Mouse (Mus musculus): ENCODE measurements around the gene Suox. TPM values are rescaled to one million over a fixed set of nuclear protein-coding genes. Genes with fewer than 3 reads are reported as not detected.
A peak's percentile ranks its signal among the peaks of the same experiment; 100 is the strongest.
"Not testable (repeated sequence)": the region's sequence is repeated elsewhere in the genome, so short reads cannot be mapped to it uniquely, and the experiment has no call there.

The Suox gene
- 0.04 and 0.14 TPM in 2 replicates for polyA plus RNA-seq (2012)

DNA sequence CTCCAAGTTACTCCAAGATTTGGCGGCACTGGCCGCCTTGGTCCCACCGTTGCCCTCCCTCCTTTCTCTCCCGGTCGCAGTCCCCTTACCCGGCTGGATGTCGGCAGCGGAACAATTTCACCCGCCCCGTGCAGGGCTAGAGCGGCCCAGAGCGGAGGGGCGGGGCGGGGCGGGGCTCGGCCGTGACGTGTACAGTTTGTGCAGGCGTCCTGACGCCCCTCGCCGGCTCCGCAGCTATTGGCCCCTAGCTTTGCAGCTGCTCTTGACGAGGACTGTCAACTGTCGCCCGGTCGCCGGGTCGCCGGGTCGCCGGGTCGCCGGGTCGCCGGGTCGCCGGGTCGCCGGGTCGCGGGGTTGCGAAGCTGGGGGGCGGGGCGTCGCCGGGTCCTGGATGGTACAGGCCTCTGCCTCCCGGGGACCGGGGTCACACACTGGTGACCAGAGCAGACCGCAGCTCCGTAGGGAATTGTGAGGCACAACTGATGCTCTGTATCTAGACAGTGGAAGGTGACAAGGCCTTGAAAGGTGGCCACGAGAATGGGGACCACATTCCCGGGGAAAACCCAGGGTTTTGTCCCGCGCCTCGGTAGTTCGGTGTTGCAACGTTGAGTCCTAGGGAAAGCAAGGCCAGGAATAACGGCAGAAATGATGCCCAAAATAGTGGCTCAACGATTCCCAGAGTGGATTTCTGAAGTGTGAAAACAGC is at the start of gene Suox:
Gene Suox, minus strand, starts transcription at position 311 of the 706 bp plus-strand sequence.
- Histone ChIP-seq H3K4me1 (ENCODE audit: control insufficient read depth) (peaks cover 26% of the 10 kb centered on the region), H3K27me3 (ENCODE audit: control insufficient read depth) (peaks cover 48% of the 10 kb centered on the region), H3K36me3 (ENCODE audit: control insufficient read depth) (peaks cover 19% of the 10 kb centered on the region), H3K9me3 (ENCODE audit: control insufficient read depth, low read length) (no peaks in the 10 kb centered on the region), H3K4me3 (replicated peaks) (peak within 1 kb of the TSS; percentile 79)
- TF ChIP-seq GATA1 (IDR thresholded peaks at IDR 0.05; ENCODE audit: low read length) (no peak), TAL1 (IDR thresholded peaks at IDR 0.05; ENCODE audit: low read length) (no peak)

DNA sequence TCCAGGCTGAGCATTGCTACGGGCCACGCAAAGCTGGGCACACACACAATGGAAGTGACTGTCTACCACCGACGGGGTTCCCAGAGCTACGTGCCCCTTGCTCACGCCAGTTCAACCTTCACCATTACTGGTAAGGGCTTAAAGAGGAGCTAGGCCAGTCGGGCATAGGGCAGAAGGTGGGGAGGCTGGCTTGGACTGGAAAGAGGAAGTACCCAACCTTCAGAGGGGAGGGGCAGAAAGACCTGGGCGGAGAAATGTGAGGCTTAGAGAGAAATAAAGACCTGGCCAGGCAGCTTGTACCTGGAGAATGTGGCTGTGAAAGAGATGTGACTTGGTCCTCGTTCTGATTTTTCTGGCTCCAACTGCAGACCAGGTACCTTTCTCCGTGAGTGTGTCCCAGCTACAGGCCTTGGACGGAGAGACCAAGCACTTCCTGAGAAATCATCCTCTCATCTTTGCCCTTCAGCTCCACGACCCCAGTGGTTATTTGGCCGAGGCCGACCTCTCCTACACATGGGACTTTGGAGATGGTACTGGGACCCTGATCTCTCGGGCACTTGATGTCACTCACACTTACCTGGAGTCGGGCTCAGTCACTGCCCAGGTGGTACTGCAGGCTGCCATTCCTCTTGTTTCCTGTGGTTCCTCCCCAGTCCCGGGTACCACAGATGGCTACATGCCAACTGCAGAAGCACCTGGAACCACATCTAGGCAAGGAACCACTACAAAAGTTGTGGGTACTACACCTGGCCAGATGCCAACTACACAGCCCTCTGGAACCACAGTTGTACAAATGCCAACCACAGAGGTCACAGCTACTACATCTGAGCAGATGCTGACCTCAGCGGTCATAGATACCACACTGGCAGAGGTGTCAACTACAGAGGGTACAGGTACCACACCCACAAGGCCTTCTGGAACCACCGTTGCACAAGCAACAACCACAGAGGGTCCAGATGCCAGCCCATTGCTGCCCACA is 42.0 kb upstream of the Suox start:
- peaks cover 10% of the 10 kb centered on the region for H3K27me3 ChIP-seq (ENCODE audit: control insufficient read depth)
- H3K9me3 ChIP-seq (ENCODE audit: control insufficient read depth, low read length): no peaks in the 10 kb centered on the region

DNA sequence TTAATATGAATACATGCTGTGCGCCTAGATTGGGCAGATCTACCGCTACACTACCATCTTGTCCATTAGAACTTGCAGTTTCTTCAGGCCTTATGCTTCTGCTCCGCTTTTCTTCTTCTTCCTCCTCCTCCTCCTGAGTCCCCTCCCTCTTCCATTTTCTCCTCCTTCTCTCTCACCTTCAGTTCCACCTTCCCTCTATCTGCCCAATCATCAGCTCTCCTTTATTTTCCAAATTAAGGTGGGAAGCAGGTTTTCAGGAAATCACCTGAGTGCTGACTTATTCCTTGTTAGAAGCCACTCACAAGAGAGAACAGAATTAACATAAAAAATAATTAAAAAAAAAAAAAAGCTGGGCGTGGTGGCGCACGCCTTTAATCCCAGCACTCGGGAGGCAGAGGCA is 37.4 kb upstream of the Suox start:
- not testable (repeated sequence) for H3K4me3 ChIP-seq (replicated peaks); H3K9me3 ChIP-seq (ENCODE audit: control insufficient read depth, low read length); H3K36me3 ChIP-seq (ENCODE audit: control insufficient read depth); H3K4me1 ChIP-seq (ENCODE audit: control insufficient read depth); H3K27me3 ChIP-seq (ENCODE audit: control insufficient read depth)

More for the DNA sequence above, 42.0 kb upstream of the Suox start:
- Histone ChIP-seq H3K4me3 (replicated peaks) (no peak overlapping the region), H3K36me3 (ENCODE audit: control insufficient read depth) (no peaks in the 10 kb centered on the region), H3K4me1 (ENCODE audit: control insufficient read depth) (no peaks in the 10 kb centered on the region)
- no peak for TF ChIP-seq TAL1 (IDR thresholded peaks at IDR 0.05; ENCODE audit: low read length)
- no peak for TF ChIP-seq GATA1 (IDR thresholded peaks at IDR 0.05; ENCODE audit: low read length)

DNA sequence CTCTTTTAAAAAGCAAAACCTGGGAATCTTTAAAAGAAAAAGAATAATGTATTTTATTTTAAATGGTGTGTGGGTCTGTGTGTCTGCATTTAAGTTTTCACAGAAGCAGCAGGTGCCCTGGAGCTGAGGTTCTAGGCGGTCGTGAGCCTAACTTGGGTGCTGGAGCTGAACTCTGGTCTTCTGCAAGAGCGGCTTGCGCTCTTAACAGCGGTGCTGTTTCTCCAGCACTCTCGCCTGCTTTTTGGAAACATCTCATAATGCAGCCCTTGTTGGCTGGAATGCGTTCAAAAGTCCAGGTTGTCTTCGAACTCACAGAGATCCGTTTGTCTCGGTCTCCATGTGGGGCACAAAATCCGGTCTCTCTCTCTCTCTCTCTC is 31.4 kb upstream of the Suox start:
- Histone ChIP-seq H3K36me3 (ENCODE audit: control insufficient read depth) (peaks cover 34% of the 10 kb centered on the region), H3K4me3 (replicated peaks) (peak overlapping the region; percentile 97), H3K4me1 (ENCODE audit: control insufficient read depth) (peaks cover 44% of the 10 kb centered on the region), H3K9me3 (ENCODE audit: control insufficient read depth, low read length) (no peaks in the 10 kb centered on the region), H3K27me3 (ENCODE audit: control insufficient read depth) (no peaks in the 10 kb centered on the region)
- TF ChIP-seq GATA1 (IDR thresholded peaks at IDR 0.05; ENCODE audit: low read length) (no peak), TAL1 (IDR thresholded peaks at IDR 0.05; ENCODE audit: low read length) (no peak)

GRCm38 (mm10) chr10:128704491-128705316 is 30.8 kb upstream of the Suox start, which contains the start of gene Cdk2:
TSS of gene Cdk2 (minus strand) at chr10:128705031.
- Histone ChIP-seq H3K27me3 (ENCODE audit: control insufficient read depth) (no peaks in the 10 kb centered on the region), H3K9me3 (ENCODE audit: control insufficient read depth, low read length) (no peaks in the 10 kb centered on the region), H3K4me1 (ENCODE audit: control insufficient read depth) (peaks cover 49% of the 10 kb centered on the region), H3K36me3 (ENCODE audit: control insufficient read depth) (peaks cover 40% of the 10 kb centered on the region), H3K4me3 (replicated peaks) (peak within 1 kb of the TSS; percentile 97)
- TF ChIP-seq TAL1 (IDR thresholded peaks at IDR 0.05; ENCODE audit: low read length) (no peak), GATA1 (IDR thresholded peaks at IDR 0.05; ENCODE audit: low read length) (no peak)

DNA sequence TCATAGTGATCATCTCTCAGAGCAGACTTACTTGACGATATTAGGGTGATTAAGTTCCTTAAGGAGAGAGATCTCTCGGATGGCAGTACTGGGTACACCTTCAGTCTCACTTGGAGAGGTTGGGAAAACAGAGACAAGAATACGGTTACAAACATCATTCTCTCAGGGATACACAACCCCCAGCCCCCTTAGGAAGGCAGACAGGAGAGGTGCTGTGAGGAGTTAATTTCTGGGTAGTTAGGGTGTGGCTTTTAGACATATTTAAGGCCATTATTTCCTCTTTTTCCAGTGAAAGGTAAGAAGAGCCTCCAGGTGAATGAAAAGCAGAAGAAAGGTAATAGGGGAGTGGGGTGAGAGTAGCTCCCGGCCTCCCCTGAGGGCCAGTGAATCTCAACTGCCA is 30.0 kb upstream of the Suox start, which contains the start of gene Pmel:
Gene Pmel, plus strand, starts transcription at position 301 of the 400 bp plus-strand sequence.
- H3K36me3 ChIP-seq (ENCODE audit: control insufficient read depth): peaks cover 48% of the 10 kb centered on the region
- H3K9me3 ChIP-seq (ENCODE audit: control insufficient read depth, low read length): no peaks in the 10 kb centered on the region
- H3K27me3 ChIP-seq (ENCODE audit: control insufficient read depth): no peaks in the 10 kb centered on the region
- peaks cover 56% of the 10 kb centered on the region for H3K4me1 ChIP-seq (ENCODE audit: control insufficient read depth)
- no peak for TF ChIP-seq TAL1 (IDR thresholded peaks at IDR 0.05; ENCODE audit: low read length)
- no peak for TF ChIP-seq GATA1 (IDR thresholded peaks at IDR 0.05; ENCODE audit: low read length)
- H3K4me3 ChIP-seq (replicated peaks): peak within 1 kb of the TSS; percentile 97

- TF ChIP-seq GATA1 (IDR thresholded peaks at IDR 0.05; ENCODE audit: low read length): no peak
- no peak for TF ChIP-seq TAL1 (IDR thresholded peaks at IDR 0.05; ENCODE audit: low read length)
These were observed 28.6 kb upstream of the Suox start for GRCm38 (mm10) chr10:128702328-128703007.

DNA sequence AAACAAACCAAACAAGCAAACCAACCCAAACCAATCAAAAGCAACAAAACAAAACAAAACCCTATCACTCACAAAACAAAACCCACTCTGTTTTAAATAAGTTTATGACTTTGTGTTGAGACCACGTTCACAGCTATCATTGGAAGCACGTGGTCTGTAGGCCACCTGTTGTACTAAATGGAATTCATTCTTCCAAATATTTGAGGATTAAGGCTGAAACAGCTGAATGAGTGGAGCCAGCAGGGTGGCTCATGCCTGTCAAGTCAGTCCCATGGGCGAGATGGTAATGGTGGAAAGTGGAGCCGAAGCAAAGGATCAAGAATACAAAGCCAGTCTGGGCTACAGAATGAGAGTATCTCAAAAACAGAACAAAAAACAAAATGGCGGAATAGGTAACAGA is 26.8 kb upstream of the Suox start:
- H3K27me3 ChIP-seq (ENCODE audit: control insufficient read depth): no peaks in the 10 kb centered on the region
- H3K4me3 ChIP-seq (replicated peaks): no peak overlapping the region
- H3K9me3 ChIP-seq (ENCODE audit: control insufficient read depth, low read length): peaks cover 2% of the 10 kb centered on the region; the same call in 1 of the 2 replicates
- no peak for TF ChIP-seq GATA1 (IDR thresholded peaks at IDR 0.05; ENCODE audit: low read length)
- no peak for TF ChIP-seq TAL1 (IDR thresholded peaks at IDR 0.05; ENCODE audit: low read length)
- H3K4me1 ChIP-seq (ENCODE audit: control insufficient read depth): peaks cover 64% of the 10 kb centered on the region
- peaks cover 68% of the 10 kb centered on the region for H3K36me3 ChIP-seq (ENCODE audit: control insufficient read depth)

More at GRCm38 (mm10) chr10:128702328-128703007, 28.6 kb upstream of the Suox start:
- H3K27me3 ChIP-seq (ENCODE audit: control insufficient read depth): no peaks in the 10 kb centered on the region
- H3K4me3 ChIP-seq (replicated peaks): peak overlapping the region; percentile 39
- H3K4me1 ChIP-seq (ENCODE audit: control insufficient read depth): peaks cover 62% of the 10 kb centered on the region
- H3K9me3 ChIP-seq (ENCODE audit: control insufficient read depth, low read length): no peaks in the 10 kb centered on the region
- H3K36me3 ChIP-seq (ENCODE audit: control insufficient read depth): peaks cover 60% of the 10 kb centered on the region

All from erythroblast, embryonic 14.5 days (primary cell).